Mouse (Mus musculus) Patski (cell line): ENCODE measurements at regions not wholly inside any gene's neighbourhood (a gene's known extent, or its start where the extent isn't known, plus 50 kb on each side); places are given as distances from the start of the nearest gene placed in this dataset.

Experiments
- ATAC-seq: fragments of 100-300 bp; one replicate; pipeline ENCODE4 v1.8.0; 2021
- CTCF ChIA-PET: fragments of 350-600 bp; sonication (Branson Sonifier 250); formaldehyde crosslinking; loops from one replicate; lab custom pipeline; 2022; ENCODE audit warnings: inconsistent platforms; lab: Charles Lee
- POLR2A ChIA-PET: fragments of 350-600 bp; sonication (Branson Sonifier 250); formaldehyde crosslinking; loops from one replicate; lab custom pipeline; 2022; ENCODE audit warnings: antibody characterized with exemption, inconsistent platforms; lab: Charles Lee
- DNase-seq: peaks from one replicate; pipeline ENCODE4 v3.0.0-alpha.2; 2011; ENCODE audit warnings: low read depth, low spot score
- H3K27me3 ChIP-seq: fragments of 371-371 bp; one replicate; pipeline ENCODE4 v1.5.1; 2021
- CTCF ChIP-seq: fragments of 100-300 bp; IDR thresholded peaks from one replicate; pipeline ENCODE4 v1.5.1; 2021
- in situ Hi-C: fragments of 300-500 bp; cut with MboI; formaldehyde crosslinking; loops from 3 replicates; pipeline ENCODE4 v1.11.1; 2018; ENCODE audit warnings: low pct_unique_long_range_greater_than_20kb, mixed read lengths

- ATAC-seq (no peak), DNase-seq (no peak)
- ChIA-PET CTCF (no interaction called here), POLR2A (no interaction called here)
- in situ Hi-C loops, result no loop called here
- TF ChIP-seq CTCF, result no peak
- no peaks in the 10 kb centered on the region for H3K27me3 ChIP-seq
Observed at GRCm38 (mm10) chr15:93846797-93847196, 251.1 kb upstream of the Prickle1 start.

GRCm38 (mm10) chr15:93845801-93846200 is 250.1 kb upstream of the Prickle1 start:
- in situ Hi-C loops, result no loop called here
- POLR2A ChIA-PET, result no interaction called here
- no peak for DNase-seq
- no peak for TF ChIP-seq CTCF
- H3K27me3 ChIP-seq, result no peaks in the 10 kb centered on the region
- no peak for ATAC-seq
- CTCF ChIA-PET, result no interaction called here

- CTCF ChIA-PET, result no interaction called here
- no peak for DNase-seq
- H3K27me3 ChIP-seq, result no peaks in the 10 kb centered on the region
- ATAC-seq, result no peak
- no peak for TF ChIP-seq CTCF
- POLR2A ChIA-PET, result no interaction called here
- in situ Hi-C loops, result no loop called here
Observed at GRCm38 (mm10) chr15:93832956-93833355, 237.3 kb upstream of the Prickle1 start.

- TF ChIP-seq CTCF, result no peak
- ATAC-seq (no peak), DNase-seq (no peak)
- in situ Hi-C loops, result no loop called here
- POLR2A ChIA-PET, result interaction anchor here (0.6 kb wide), 1 partner anchor 86 kb away, joined by 3 read pairs; no protein-coding TSS in a partner anchor
- CTCF ChIA-PET, result no interaction called here
- H3K27me3 ChIP-seq, result no peaks in the 10 kb centered on the region
Observed at GRCm38 (mm10) chr15:93832431-93832936, 236.8 kb upstream of the Prickle1 start.

GRCm38 (mm10) chr15:93831148-93831547 is 235.5 kb upstream of the Prickle1 start:
- no peaks in the 10 kb centered on the region for H3K27me3 ChIP-seq
- no peak for ATAC-seq
- ChIA-PET POLR2A (no interaction called here), CTCF (no interaction called here)
- DNase-seq, result no peak
- in situ Hi-C loops, result no loop called here
- TF ChIP-seq CTCF, result no peak

- in situ Hi-C loops, result no loop called here
- DNase-seq, result no peak
- H3K27me3 ChIP-seq, result no peaks in the 10 kb centered on the region
- ATAC-seq, result no peak
- ChIA-PET CTCF (no interaction called here), POLR2A (no interaction called here)
- no peak for TF ChIP-seq CTCF
Observed at GRCm38 (mm10) chr15:93824729-93825694, 229.3 kb upstream of the Prickle1 start.

GRCm38 (mm10) chr15:93821236-93821635 is 225.5 kb upstream of the Prickle1 start:
- no peak for TF ChIP-seq CTCF
- CTCF ChIA-PET, result interaction anchor here (1.1 kb wide), 1 partner anchor 9 kb away, joined by 4 read pairs; no protein-coding TSS in a partner anchor
- in situ Hi-C loops, result no loop called here

GRCm38 (mm10) chr15:93812011-93812410 is 216.3 kb upstream of the Prickle1 start:
- no peaks in the 10 kb centered on the region for H3K27me3 ChIP-seq
- ATAC-seq, result no peak
- no peak for DNase-seq
- in situ Hi-C loops, result no loop called here
- ChIA-PET POLR2A (no interaction called here), CTCF (no interaction called here)
- no peak for TF ChIP-seq CTCF

More at GRCm38 (mm10) chr15:93821236-93821635, 225.5 kb upstream of the Prickle1 start:
- POLR2A ChIA-PET, result no interaction called here
- no peaks in the 10 kb centered on the region for H3K27me3 ChIP-seq
- DNase-seq (no peak), ATAC-seq (no peak)

- in situ Hi-C loops, result no loop called here
- DNase-seq, result no peak
- TF ChIP-seq CTCF, result no peak
- POLR2A ChIA-PET, result no interaction called here
- no peak for ATAC-seq
- CTCF ChIA-PET, result no interaction called here
- no peaks in the 10 kb centered on the region for H3K27me3 ChIP-seq
Observed at GRCm38 (mm10) chr15:93807993-93808392, 212.3 kb upstream of the Prickle1 start.

- no peaks in the 10 kb centered on the region for H3K27me3 ChIP-seq
- CTCF ChIA-PET, result interaction anchor here (1.4 kb wide), 1 partner anchor 14 kb away, joined by 3 read pairs; no protein-coding TSS in a partner anchor
- DNase-seq (no peak), ATAC-seq (no peak)
- no peak for TF ChIP-seq CTCF
- in situ Hi-C loops, result no loop called here
- POLR2A ChIA-PET, result no interaction called here
Observed at GRCm38 (mm10) chr15:93807505-93807904, 211.8 kb upstream of the Prickle1 start.

GRCm38 (mm10) chr15:93804703-93805102 is 209.0 kb upstream of the Prickle1 start:
- POLR2A ChIA-PET, result no interaction called here
- ATAC-seq (no peak), DNase-seq (no peak)
- H3K27me3 ChIP-seq, result no peaks in the 10 kb centered on the region
- no peak for TF ChIP-seq CTCF
- in situ Hi-C loops, result no loop called here
- CTCF ChIA-PET, result no interaction called here
